Mouse (Mus musculus) neural tube, embryonic 12.5 days (tissue): ENCODE measurements around the gene Ube3b. TPM values are rescaled to one million over a fixed set of nuclear protein-coding genes. Genes with fewer than 3 reads are reported as not detected.

Source experiments
- ATAC-seq: fragments of 200-750 bp; cut with Nextera tagmentation; 2 replicates; pipeline ENCODE4 v1.8.0; 2017; ENCODE audit warnings: low read depth, mild to moderate bottlenecking, moderate TSS enrichment, moderate library complexity; ENCODE audit not compliant: low FRiP score
- H3K27ac ChIP-seq: fragments of 300-500 bp; sonication (generic); 2 replicates; pipeline ENCODE4 v1.5.1; 2016
- H3K27me3 ChIP-seq: fragments of 300-500 bp; sonication (generic); replicated peaks from 2 replicates; pipeline ENCODE4 v1.6.1; 2016; ENCODE audit warnings: mild to moderate bottlenecking
- H3K36me3 ChIP-seq: fragments of 300-500 bp; sonication (generic); 2 replicates; pipeline ENCODE4 v1.6.1; 2016; ENCODE audit warnings: mild to moderate bottlenecking
- H3K4me1 ChIP-seq: fragments of 300-500 bp; sonication (generic); 2 replicates; pipeline ENCODE4 v1.6.1; 2016
- H3K4me2 ChIP-seq: fragments of 300-500 bp; sonication (generic); replicated peaks from 2 replicates; pipeline ENCODE4 v1.6.1; 2016; ENCODE audit warnings: mild to moderate bottlenecking
- H3K4me3 ChIP-seq: fragments of 300-500 bp; sonication (generic); 2 replicates; pipeline ENCODE4 v1.5.1; 2016
- H3K9ac ChIP-seq: fragments of 300-500 bp; sonication (generic); 2 replicates; pipeline ENCODE4 v1.6.1; 2016; ENCODE audit warnings: mild to moderate bottlenecking
- H3K9me3 ChIP-seq: fragments of 300-500 bp; sonication (generic); 2 replicates; pipeline ENCODE4 v1.6.1; 2016; ENCODE audit warnings: mild to moderate bottlenecking
- WGBS: fragments of 180-500 bp; shearing (Covaris S2); methylation state at CpG from one replicate; pipeline ENCODE4 v1.1.7; 2016; 5-methylcytosine and 5-hydroxymethylcytosine counted together
- polyA plus RNA-seq: library from polyadenylated mRNA; unstranded; fragments of >200 nt; fragmentation: Nextera tagmentation; extraction: Ambion mirVana; gene quantifications from 2 replicates; pipeline ENCODE4 v1.2.1, GENCODE M21; 2016

The Ube3b gene
- polyA plus RNA-seq = 53.8 and 55.0 TPM in 2 replicates

GRCm38 (mm10) chr5:114380209-114381012 lies at the start of gene Ube3b, which contains the start of gene Kctd10:
Gene Ube3b (plus strand): TSS chr5:114380607.
Gene Kctd10 (minus strand): TSS chr5:114380508.
- Histone ChIP-seq H3K9me3 (no peaks in the 10 kb centered on the region), H3K9ac (peak within 1 kb of the TSS; percentile 91), H3K4me2 (peak within 1 kb of the TSS; percentile 87), H3K4me1 (peaks cover 43% of the 10 kb centered on the region), H3K4me3 (peak within 1 kb of the TSS; percentile 86), H3K27ac (peak within 1 kb of the TSS; percentile 57; the same call in 1 of the 2 replicates), H3K36me3 (peaks cover 22% of the 10 kb centered on the region), H3K27me3 (no peaks in the 10 kb centered on the region)
- ATAC-seq = peak; percentile 93
- 1% methylated on average over 74 of the region's 74 CpGs for WGBS

GRCm38 (mm10) chr5:114342996-114343395 lies 37.4 kb upstream of the Ube3b start:
- Histone ChIP-seq H3K27me3 (no peaks in the 10 kb centered on the region), H3K9me3 (no peaks in the 10 kb centered on the region), H3K4me1 (no peaks in the 10 kb centered on the region), H3K4me3 (no peak overlapping the region), H3K27ac (no peak overlapping the region), H3K4me2 (no peak overlapping the region), H3K9ac (no peak overlapping the region), H3K36me3 (no peaks in the 10 kb centered on the region)
- ATAC-seq = no peak
- WGBS = 88% methylated on average over 5 of the region's 5 CpGs

- Histone ChIP-seq H3K9me3 (no peaks in the 10 kb centered on the region), H3K4me1 (no peaks in the 10 kb centered on the region), H3K4me2 (no peak overlapping the region), H3K27me3 (no peaks in the 10 kb centered on the region), H3K36me3 (no peaks in the 10 kb centered on the region), H3K27ac (no peak overlapping the region), H3K9ac (no peak overlapping the region), H3K4me3 (no peak overlapping the region)
- WGBS = 90% methylated on average over 7 of the region's 7 CpGs
- no peak for ATAC-seq
These were observed 36.8 kb upstream of the Ube3b start for GRCm38 (mm10) chr5:114343612-114344011.

- Histone ChIP-seq H3K4me2 (no peak overlapping the region), H3K27me3 (no peaks in the 10 kb centered on the region), H3K27ac (no peak overlapping the region), H3K9me3 (no peaks in the 10 kb centered on the region), H3K4me1 (no peaks in the 10 kb centered on the region), H3K4me3 (no peak overlapping the region), H3K36me3 (no peaks in the 10 kb centered on the region), H3K9ac (no peak overlapping the region)
- WGBS = 64% methylated on average over 3 of the region's 3 CpGs
- no peak for ATAC-seq
These were observed 34.9 kb upstream of the Ube3b start for GRCm38 (mm10) chr5:114345538-114345937.

- no peak overlapping the region for H3K4me2 ChIP-seq
- ATAC-seq = no peak
- no peaks in the 10 kb centered on the region for H3K9me3 ChIP-seq
- no peak overlapping the region for H3K4me3 ChIP-seq
- no peaks in the 10 kb centered on the region for H3K4me1 ChIP-seq
- H3K36me3 ChIP-seq = no peaks in the 10 kb centered on the region
- no peak overlapping the region for H3K9ac ChIP-seq
- H3K27me3 ChIP-seq = no peaks in the 10 kb centered on the region
- 85% methylated on average over 10 of the region's 10 CpGs for WGBS
- H3K27ac ChIP-seq = no peak overlapping the region
These were observed 33.4 kb upstream of the Ube3b start for GRCm38 (mm10) chr5:114347005-114347404.

- 56% methylated on average over 10 of the region's 10 CpGs for WGBS
- Histone ChIP-seq H3K4me1 (no peaks in the 10 kb centered on the region), H3K27me3 (no peaks in the 10 kb centered on the region), H3K9ac (no peak overlapping the region), H3K9me3 (no peaks in the 10 kb centered on the region), H3K4me2 (no peak overlapping the region), H3K4me3 (no peak overlapping the region), H3K27ac (no peak overlapping the region), H3K36me3 (no peaks in the 10 kb centered on the region)
- no peak for ATAC-seq
These were observed 28.9 kb upstream of the Ube3b start for GRCm38 (mm10) chr5:114351490-114351889.

GRCm38 (mm10) chr5:114356250-114356935 lies 24.0 kb upstream of the Ube3b start:
- Histone ChIP-seq H3K4me3 (no peak overlapping the region), H3K27me3 (no peaks in the 10 kb centered on the region), H3K27ac (no peak overlapping the region), H3K4me1 (0 out of 2 replicates have a peak, but pooled peaks cover 4% of the 10 kb centered on the region), H3K4me2 (no peak overlapping the region), H3K9ac (no peak overlapping the region), H3K9me3 (no peaks in the 10 kb centered on the region), H3K36me3 (peaks cover 16% of the 10 kb centered on the region)
- no peak for ATAC-seq
- WGBS = 33% methylated on average over 7 of the region's 7 CpGs

- WGBS = 57% methylated on average over 23 of the region's 23 CpGs
- Histone ChIP-seq H3K36me3 (peaks cover 21% of the 10 kb centered on the region), H3K27ac (no peak overlapping the region), H3K9me3 (no peaks in the 10 kb centered on the region), H3K27me3 (no peaks in the 10 kb centered on the region), H3K4me1 (0 out of 2 replicates have a peak, but pooled peaks cover 4% of the 10 kb centered on the region), H3K9ac (no peak overlapping the region), H3K4me2 (no peak overlapping the region), H3K4me3 (no peak overlapping the region)
- 0 out of 2 replicates have a peak, but pooled peaks have one; percentile 56 for ATAC-seq
These were observed 23.3 kb upstream of the Ube3b start for GRCm38 (mm10) chr5:114356936-114357751.

GRCm38 (mm10) chr5:114358833-114359232 lies 21.6 kb upstream of the Ube3b start:
- H3K9me3 ChIP-seq = no peaks in the 10 kb centered on the region
- no peaks in the 10 kb centered on the region for H3K27me3 ChIP-seq
- H3K4me1 ChIP-seq = 0 out of 2 replicates have a peak, but pooled peaks cover 4% of the 10 kb centered on the region
- no peak overlapping the region for H3K4me2 ChIP-seq
- ATAC-seq = no peak
- H3K4me3 ChIP-seq = no peak overlapping the region
- H3K27ac ChIP-seq = no peak overlapping the region
- peaks cover 37% of the 10 kb centered on the region for H3K36me3 ChIP-seq
- H3K9ac ChIP-seq = no peak overlapping the region
- 75% methylated on average over 10 of the region's 10 CpGs for WGBS

- Histone ChIP-seq H3K9ac (no peak overlapping the region), H3K4me3 (no peak overlapping the region), H3K27me3 (no peaks in the 10 kb centered on the region), H3K4me2 (no peak overlapping the region), H3K9me3 (no peaks in the 10 kb centered on the region), H3K27ac (no peak overlapping the region), H3K36me3 (peaks cover 45% of the 10 kb centered on the region), H3K4me1 (0 out of 2 replicates have a peak, but pooled peaks cover 4% of the 10 kb centered on the region)
- no peak for ATAC-seq
- 74% methylated on average over 8 of the region's 8 CpGs for WGBS
These were observed 20.8 kb upstream of the Ube3b start for GRCm38 (mm10) chr5:114359586-114359985.

- Histone ChIP-seq H3K9me3 (no peaks in the 10 kb centered on the region), H3K36me3 (peaks cover 59% of the 10 kb centered on the region)
These were observed 19.4 kb upstream of the Ube3b start for GRCm38 (mm10) chr5:114360968-114361367.

More at GRCm38 (mm10) chr5:114360968-114361367, 19.4 kb upstream of the Ube3b start:
- Histone ChIP-seq H3K4me3 (no peak overlapping the region), H3K27ac (no peak overlapping the region), H3K4me1 (0 out of 2 replicates have a peak, but pooled peaks cover 4% of the 10 kb centered on the region), H3K27me3 (no peaks in the 10 kb centered on the region), H3K9ac (no peak overlapping the region), H3K4me2 (no peak overlapping the region)
- no peak for ATAC-seq
- 89% methylated on average over 15 of the region's 15 CpGs for WGBS
